8 mouse cellular contexts compared by ENCODE assay signal in genomic region chr3:104616155-104616554, GRCm38 (mm10). TPM values are rescaled to one million over a fixed set of nuclear protein-coding genes. Genes with fewer than 3 reads are reported as not detected.
A peak's percentile ranks its signal among the peaks of the same experiment; 100 is the strongest.
DNase-seq lines count a peak whose midpoint lies in the region; ATAC-seq and TF ChIP-seq lines count a peak whose summit lies in the region.

No protein-coding gene starts in this region.

- H3K4me3 ChIP-seq in heart, embryonic 16.5 days (ENCODE audit: low read length), result no peak overlapping the region
- no peak overlapping the region for H3K4me3 ChIP-seq in embryonic fibroblast, embryonic 13.5 days (ENCODE audit: insufficient read depth, low read length)
- H3K4me3 ChIP-seq in kidney, adult 2 months (ENCODE audit: insufficient read depth, low read depth, low read length), result no peak overlapping the region

- 41% methylated on average over 8 of the region's 8 CpGs for WGBS in heart, embryonic 16.5 days
- 22% methylated on average over 8 of the region's 8 CpGs for WGBS in kidney, adult 2 months

- TF ChIP-seq CTCF in embryonic fibroblast, embryonic 13.5 days (IDR thresholded peaks at IDR 0.05; ENCODE audit: borderline replicate concordance, insufficient read depth, low read length), result no peak
- TF ChIP-seq CTCF in kidney, adult 2 months (conservative IDR thresholded peaks at IDR 0.05; ENCODE audit: insufficient read depth, insufficient read length, low read depth, low read length), result no peak

- no peaks in the 10 kb centered on the region for H3K27me3 ChIP-seq in heart, embryonic 16.5 days (ENCODE audit: control insufficient read depth, insufficient read depth, low read length)
- no peaks in the 10 kb centered on the region for H3K27me3 ChIP-seq in kidney, adult 2 months (replicated peaks; ENCODE audit: control insufficient read depth, insufficient read depth, low read length)

- no peak overlapping the region for H3K9ac ChIP-seq in heart, embryonic 16.5 days (ENCODE audit: low read length)

- no peaks in the 10 kb centered on the region for H3K9me3 ChIP-seq in heart, embryonic 16.5 days (replicated peaks; ENCODE audit: control insufficient read depth, low read length)

- peaks cover 12% of the 10 kb centered on the region for H3K4me1 ChIP-seq in heart, embryonic 16.5 days (ENCODE audit: control insufficient read depth, insufficient read depth, low read length)
- H3K4me1 ChIP-seq in embryonic fibroblast, embryonic 13.5 days (ENCODE audit: control insufficient read depth, insufficient read depth, low read length), result 0 out of 2 replicates have a peak, but pooled peaks cover 3% of the 10 kb centered on the region
- peaks cover 9% of the 10 kb centered on the region; the same call in 1 of the 2 replicates for H3K4me1 ChIP-seq in kidney, adult 2 months (ENCODE audit: control insufficient read depth, insufficient read depth, low read length)

- no peak overlapping the region for H3K4me2 ChIP-seq in heart, embryonic 16.5 days (ENCODE audit: low read depth, low read length)

- no peak; the same call in 1 of the 2 replicates for TF ChIP-seq POLR2A in embryonic fibroblast, embryonic 13.5 days (IDR thresholded peaks at IDR 0.05; ENCODE audit: low read depth, low read length)
- no peak for TF ChIP-seq POLR2A in kidney, adult 2 months (IDR thresholded peaks at IDR 0.05; ENCODE audit: low read depth, low read length)

- no peak for DNase-seq in heart, postnatal 10 days
- DNase-seq in CD4-positive, CD25-positive, alpha-beta regulatory T cell, adult 2 months (ENCODE audit: low read depth, low spot score), result peak; percentile 74
- peak; percentile 85 for DNase-seq in naive thymus-derived CD4-positive, alpha-beta T cell, adult 2 months (ENCODE audit: low read depth)
- no peak for DNase-seq in spleen, postnatal 14 days (ENCODE audit: low spot score in 2 of 2)
- DNase-seq in embryo, embryonic 9.5 days (ENCODE audit: extremely low spot score), result no peak
- no peak for DNase-seq in kidney, adult 2 months

- no peak overlapping the region for H3K27ac ChIP-seq in heart, embryonic 16.5 days (ENCODE audit: low read length)
- H3K27ac ChIP-seq in embryonic fibroblast, embryonic 13.5 days (ENCODE audit: insufficient read depth, low read length), result peak overlapping the region; percentile 12; the same call in 1 of the 2 replicates
- H3K27ac ChIP-seq in kidney, adult 2 months (ENCODE audit: insufficient read depth, low read depth, low read length), result no peak overlapping the region

- intact Hi-C loops in heart, postnatal 10 days (cut with DNase I), result no loop called here

- ATAC-seq in heart, embryonic 16.5 days (replicated peaks; ENCODE audit: extremely low read depth, insufficient read depth, low FRiP score), result peak; percentile 16; the same call in 1 of the 2 replicates

- no peaks in the 10 kb centered on the region for H3K36me3 ChIP-seq in heart, embryonic 16.5 days (ENCODE audit: control insufficient read depth, insufficient read depth)
- H3K36me3 ChIP-seq in kidney, adult 2 months (ENCODE audit: control insufficient read depth, insufficient read depth, low read length), result no peaks in the 10 kb centered on the region

RNA-seq across cellular contexts. Expression of gene Slc16a1, which starts 22.3 kb away (rescaled TPM):
- polyA plus RNA-seq in heart, embryonic 16.5 days (2015; fragmentation: Nextera tagmentation; extraction: Ambion mirVana), result 79.9 and 84.1 TPM in 2 replicates
- total RNA-seq in heart, postnatal 10 days (2021), result 100 to 1,000 TPM; 173 to 202 TPM
- 12.9 and 25.2 TPM in 2 replicates for polyA plus RNA-seq in embryonic fibroblast, embryonic 13.5 days (2011; ENCODE audit: insufficient read length, low read depth, missing spikeins)
- polyA plus RNA-seq in kidney, adult 2 months (2012; rRNA removed), result 18.3 and 23.1 TPM in 2 replicates

Comparison
In these comparisons a context has a peak if more than half of its experiments do, and no peak if none do; other contexts are left out.
1. DNase-seq: peak in CD4-positive, CD25-positive, alpha-beta regulatory T cell, adult 2 months (single experiment) and naive thymus-derived CD4-positive, alpha-beta T cell, adult 2 months (single experiment); none in heart, postnatal 10 days (0 of 2), spleen, postnatal 14 days (0 of 2), embryo, embryonic 9.5 days (single experiment) and kidney, adult 2 months (single experiment).